Mouse (Mus musculus) cerebellum, postnatal 4 days (tissue): ENCODE data around the gene Slc6a16.
"Not testable (repeated sequence)": the region's sequence is repeated elsewhere in the genome, so short reads cannot be mapped to it uniquely, and the experiment has no call there.

Experiments used
- DNase-seq, 2 experiments: peaks; one replicate each; pipeline ENCODE4 v3.0.0; 2022; ENCODE audit warnings: low spot score in 2 of 2, mixed read lengths in 1 of 2

The Slc6a16 gene

DNA sequence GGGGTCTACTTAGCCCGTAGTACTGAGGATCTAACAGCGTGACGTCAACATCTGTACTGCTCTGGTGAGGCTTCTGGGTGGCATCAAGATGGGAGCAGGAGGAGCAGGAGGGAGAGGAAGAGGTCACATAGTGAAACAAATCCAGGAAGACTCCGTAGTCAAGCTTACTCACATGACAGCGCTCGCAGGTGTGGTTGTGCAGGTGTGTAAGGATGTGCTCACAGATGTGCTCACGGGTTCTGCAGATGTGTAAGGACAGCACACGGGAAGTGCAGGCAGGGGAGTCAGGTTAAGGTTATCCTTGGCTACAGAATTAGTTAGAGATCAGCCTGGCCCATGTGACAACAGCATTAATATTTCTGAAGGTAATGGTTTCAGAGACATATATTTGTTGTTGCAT lies 12.9 kb downstream of the Slc6a16 start:
- no peak for DNase-seq

GRCm38 (mm10) chr7:45255822-45256221 lies 14.9 kb downstream of the Slc6a16 start:
- not testable (repeated sequence) for DNase-seq

GRCm38 (mm10) chr7:45257063-45257840 lies 16.4 kb downstream of the Slc6a16 start:
- no peak for DNase-seq

DNA sequence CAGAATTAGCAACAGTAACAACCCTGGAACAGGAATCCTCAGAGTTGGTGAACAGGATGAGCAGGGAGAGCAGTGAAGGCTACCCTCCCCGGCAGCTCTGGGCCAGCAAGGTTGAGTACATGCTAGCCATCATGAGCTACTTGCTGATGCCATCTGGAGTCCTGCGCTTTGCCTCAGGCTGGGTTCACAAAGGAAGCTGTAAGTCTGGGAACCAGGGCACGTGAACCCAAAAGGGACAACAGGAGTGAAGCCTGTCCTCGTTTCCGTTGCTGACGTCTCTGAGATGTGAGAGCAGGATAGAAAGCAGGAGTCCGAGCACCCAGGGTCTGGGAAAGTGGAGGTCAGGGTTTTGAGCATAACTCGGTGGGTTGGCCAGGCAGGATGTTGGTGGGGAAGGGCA lies 18.4 kb downstream of the Slc6a16 start:
- no peak for DNase-seq

DNA sequence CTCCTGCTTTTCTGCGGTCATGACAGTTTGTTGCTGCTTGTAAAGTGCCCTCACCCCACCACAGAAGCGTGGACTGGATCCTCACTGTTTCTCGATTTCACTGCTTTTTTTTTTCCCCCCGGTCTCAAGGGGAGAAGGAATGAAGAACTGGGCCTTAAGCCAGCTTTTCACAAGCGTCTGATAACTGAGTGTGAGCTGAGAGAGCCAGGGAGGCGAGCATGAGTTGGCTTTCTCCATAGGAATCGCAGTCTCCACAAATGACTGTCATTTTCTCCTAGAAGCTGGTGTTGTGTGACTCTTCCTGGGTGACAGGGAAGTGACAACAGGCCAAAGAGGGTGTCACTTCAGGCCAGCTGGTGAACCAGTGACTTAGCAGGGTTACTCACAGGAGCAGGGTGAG lies 21.4 kb downstream of the Slc6a16 start:
- DNase-seq = no peak

GRCm38 (mm10) chr7:45263006-45263607 lies 22.2 kb downstream of the Slc6a16 start:
- DNase-seq = no peak

DNA sequence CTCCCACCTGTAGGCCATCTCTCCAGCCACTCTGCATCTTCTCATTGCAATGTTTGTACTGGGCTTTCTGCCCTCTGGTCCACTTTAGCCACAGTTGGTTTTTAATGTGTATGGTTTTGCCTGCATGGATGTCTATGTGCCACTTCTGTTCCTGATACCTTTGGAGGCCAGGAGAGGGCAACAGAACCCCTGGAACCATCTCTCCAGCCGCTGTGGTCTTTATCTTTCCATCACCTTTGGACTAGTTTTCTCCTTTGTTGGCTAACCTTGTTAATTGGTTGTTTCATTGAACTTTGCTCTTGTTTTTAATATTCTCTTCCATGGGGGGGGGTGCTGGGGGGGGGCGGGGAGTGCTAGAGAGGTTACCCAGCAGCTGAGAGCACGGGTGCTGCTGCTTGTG lies 23.5 kb downstream of the Slc6a16 start:
- no peak for DNase-seq

DNA sequence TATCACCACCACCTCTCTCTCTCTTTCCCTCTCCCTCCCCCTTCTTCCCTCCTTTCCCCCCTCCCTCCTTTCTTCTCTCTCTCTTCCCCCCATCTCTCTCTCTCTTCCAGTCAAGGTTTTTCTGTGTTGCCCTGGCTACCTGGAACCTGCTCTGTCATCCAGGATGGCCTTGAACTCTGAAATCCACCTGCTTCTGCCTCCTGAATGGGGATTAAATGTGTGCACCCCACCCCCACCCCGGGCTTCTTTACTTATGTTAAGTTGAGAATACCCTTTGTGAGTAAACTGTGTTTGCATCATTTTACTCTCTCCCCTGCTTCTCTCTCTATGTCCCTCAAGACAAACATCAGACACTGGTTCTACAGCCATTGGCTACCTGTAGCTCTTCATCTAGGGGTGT lies 24.6 kb downstream of the Slc6a16 start:
- DNase-seq = no peak

DNA sequence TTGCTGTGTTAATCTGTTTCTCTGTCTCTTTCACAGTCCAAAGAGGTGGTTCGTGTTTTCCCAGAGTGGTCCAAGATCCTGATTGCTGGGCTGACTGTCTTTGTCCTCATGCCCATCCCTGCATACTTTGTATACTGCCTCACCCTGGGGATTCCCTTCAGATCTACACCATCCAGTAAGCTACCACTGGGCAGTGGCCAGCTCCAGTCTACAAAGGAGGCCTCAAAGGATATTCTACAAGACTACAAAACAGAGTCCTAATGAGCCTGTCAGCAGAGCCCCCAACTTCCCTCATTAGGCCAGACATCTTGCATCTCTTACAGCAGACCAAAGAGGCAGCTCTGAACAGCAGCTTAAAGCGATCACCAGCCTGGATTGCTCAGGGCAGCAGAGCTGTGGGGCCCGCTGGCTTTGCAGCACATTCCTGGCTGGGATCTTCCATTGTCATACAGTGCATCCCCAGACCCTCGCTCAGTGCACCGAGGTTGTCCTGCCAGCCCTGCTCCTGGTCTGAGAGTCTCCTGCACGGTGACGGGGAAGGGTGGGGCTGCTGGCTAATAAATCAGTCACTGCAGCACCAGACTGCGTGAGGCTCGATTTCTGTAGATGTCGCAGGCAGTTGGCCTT lies 32.0 kb downstream of the Slc6a16 start:
- DNase-seq = no peak

DNA sequence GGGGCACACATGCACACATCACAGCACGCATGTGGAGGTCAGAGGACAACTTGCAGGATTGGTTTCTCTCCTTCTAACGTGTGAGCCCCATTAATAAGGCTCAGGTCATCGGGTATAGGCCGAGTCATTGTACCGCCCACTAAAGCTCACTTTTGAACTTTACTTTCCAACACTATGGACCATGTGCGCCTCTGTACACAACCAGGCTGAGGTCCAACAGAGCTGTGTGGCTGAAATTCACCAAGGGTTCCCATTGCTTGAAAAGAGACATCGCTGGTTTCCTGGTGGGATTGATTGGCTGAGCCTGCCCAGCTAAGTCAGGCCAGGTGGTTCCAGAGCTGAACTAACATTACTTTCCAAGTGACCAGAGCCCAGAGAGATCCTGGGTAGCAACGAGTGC lies 32.8 kb downstream of the Slc6a16 start:
- DNase-seq = no peak

- DNase-seq = peak; percentile 60 to 78
These were observed 36.4 kb downstream of the Slc6a16 start, which contains the start of gene Slc6a21 for GRCm38 (mm10) chr7:45277136-45277760. TSS of gene Slc6a21 (plus strand) at chr7:45277513.

- DNase-seq = no peak
These were observed 45.6 kb downstream of the Slc6a16 start for GRCm38 (mm10) chr7:45286486-45286885.

DNA sequence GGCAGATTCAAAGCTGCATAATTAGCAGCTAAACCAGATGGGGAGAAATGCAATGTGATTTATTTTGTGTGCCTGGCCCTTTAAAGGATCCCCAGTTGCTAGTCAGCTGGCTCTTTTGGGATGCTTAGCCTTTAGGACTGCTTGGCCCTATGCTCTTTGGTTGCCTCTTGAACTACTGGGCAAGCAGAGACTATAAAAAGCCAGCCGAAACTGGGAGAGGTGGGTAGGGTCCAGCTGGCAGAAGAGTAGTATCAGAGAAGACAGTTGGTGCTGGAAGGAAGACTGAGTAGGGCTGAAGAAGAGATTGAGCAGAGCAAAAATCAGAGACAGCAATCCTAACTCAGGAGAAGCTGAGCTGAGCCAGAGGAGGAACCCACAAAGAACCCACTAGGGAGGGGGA lies 55.7 kb downstream of the Slc6a16 start:
- no peak for DNase-seq

DNA sequence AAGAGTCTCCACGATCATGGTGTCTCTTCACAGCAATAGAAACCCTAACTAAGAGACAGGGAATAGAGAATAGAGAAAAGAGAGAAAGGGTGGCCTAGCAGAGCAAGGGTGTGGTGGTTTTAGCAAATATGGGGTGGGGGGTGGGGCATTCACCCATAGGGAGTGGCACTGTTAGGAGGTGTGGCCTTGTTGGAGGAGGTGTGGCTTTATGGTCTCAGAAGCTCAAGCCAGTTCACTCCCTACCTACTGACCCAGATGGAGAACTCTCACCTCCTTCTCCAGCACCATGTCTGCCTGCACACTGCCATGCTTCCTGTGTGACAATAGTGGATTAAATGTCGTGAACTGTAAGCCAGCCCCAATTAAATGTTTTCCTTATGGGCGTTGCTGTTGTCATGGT lies 56.7 kb downstream of the Slc6a16 start:
- no peak for DNase-seq

DNA sequence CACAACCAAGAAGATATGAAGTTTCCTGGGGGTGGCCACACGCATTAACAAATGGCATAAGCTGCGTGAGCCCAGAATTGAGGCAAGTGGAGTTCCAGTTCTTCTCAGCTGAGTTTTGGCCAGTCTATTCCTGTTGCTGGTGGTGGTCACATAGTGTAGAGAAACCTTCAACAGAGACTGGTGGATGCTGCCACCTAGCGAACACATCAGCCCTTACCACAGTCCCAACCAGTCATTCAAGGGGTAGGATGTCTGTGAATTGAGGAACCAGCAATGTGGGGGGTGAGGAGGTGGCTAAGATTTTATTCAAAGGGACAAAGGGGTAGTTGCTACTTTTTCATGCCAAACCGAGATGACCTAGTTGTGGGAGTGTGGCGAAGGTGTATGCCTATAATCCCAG lies 58.9 kb downstream of the Slc6a16 start:
- peak in 1 of 2 experiments; percentile 64 for DNase-seq

- peak in 1 of 2 experiments; percentile 72 for DNase-seq
These were observed 59.4 kb downstream of the Slc6a16 start for GRCm38 (mm10) chr7:45300270-45300669.

- DNase-seq = peak in 1 of 2 experiments; percentile 53
These were observed 61.7 kb downstream of the Slc6a16 start for GRCm38 (mm10) chr7:45302626-45303025.

DNA sequence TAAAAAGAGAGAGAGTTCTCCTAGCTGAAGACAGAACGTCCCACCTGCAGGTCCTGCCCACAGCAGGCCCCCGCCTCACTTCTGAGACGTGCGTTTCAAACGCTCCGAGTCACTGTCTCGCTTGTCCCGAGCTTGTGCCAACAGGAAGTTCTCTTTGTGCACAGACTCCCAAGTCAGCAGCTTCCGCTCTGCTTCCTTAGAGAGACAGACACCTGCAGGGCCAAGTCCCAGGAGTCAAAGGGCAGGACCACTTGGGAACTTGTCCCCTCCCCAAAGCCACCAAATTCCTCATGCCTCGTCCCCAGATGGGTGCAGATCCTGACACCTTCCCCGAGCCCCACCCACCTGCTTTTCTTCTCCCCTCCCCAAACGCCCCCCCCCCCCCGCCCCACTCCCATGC lies 64.0 kb downstream of the Slc6a16 start:
- DNase-seq = no peak

GRCm38 (mm10) chr7:45305275-45305674 lies 64.4 kb downstream of the Slc6a16 start:
- DNase-seq = peak; percentile 47 to 68

- DNase-seq = no peak
These were observed 67.8 kb downstream of the Slc6a16 start for GRCm38 (mm10) chr7:45308551-45309240.

- peak in 1 of 2 experiments; percentile 53 for DNase-seq
These were observed 68.6 kb downstream of the Slc6a16 start for GRCm38 (mm10) chr7:45309455-45309854.

DNA sequence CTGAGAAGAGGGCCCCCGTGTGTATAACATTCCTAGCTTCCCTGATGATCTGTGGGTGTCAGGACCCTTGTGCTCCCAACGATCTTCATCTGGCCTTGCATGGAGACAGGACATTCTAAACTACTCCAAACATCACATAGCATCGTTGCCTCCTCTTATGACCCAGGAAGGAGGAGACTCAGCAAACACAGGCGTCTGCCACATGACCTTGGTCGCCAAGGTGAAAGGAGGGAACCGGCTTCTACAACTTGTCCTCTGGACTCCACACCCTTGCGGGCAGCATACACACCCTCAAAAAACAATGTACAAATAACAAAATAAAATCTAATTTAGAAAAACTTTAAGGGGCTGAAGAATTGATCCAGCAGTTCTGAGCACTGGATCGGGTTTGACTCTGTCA lies 71.1 kb downstream of the Slc6a16 start:
- no peak for DNase-seq
